Mouse (Mus musculus): ENCODE data around the gene Pttg1ip. TPM values are rescaled to one million over a fixed set of nuclear protein-coding genes. Genes with fewer than 3 reads are reported as not detected.
A peak's percentile ranks its signal among the peaks of the same experiment; 100 is the strongest.

Pttg1ip gene
- polyA plus RNA-seq, 1 experiment = 96.1 TPM

DNA sequence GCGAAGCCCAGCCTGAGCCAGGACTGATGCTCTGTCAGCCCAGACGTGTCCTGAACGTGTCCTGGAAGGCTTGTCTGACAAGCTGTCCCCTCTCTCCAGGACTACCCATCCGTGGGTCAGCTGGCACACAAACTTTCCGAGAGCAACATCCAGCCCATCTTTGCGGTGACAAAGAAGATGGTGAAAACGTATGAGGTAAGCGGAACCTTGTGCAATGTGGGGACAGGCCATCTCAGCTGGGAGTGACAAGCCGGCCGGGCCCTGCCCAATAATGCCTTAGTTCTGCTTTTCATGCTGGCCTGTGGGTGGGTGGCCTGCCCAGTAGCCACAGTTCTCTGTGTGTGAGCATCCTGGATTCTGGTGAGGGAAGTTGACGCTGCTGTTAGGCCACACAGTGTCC lies 30.6 kb upstream of the Pttg1ip start:
- TF ChIP-seq MYOG (IDR thresholded peaks at IDR 0.05; ENCODE audit: control insufficient read depth, extremely low read depth, insufficient read length) (no peak), USF1 (IDR thresholded peaks at IDR 0.05; ENCODE audit: low read depth) (no peak), MYOD1 (IDR thresholded peaks at IDR 0.05; ENCODE audit: control insufficient read depth, insufficient read length, low read depth) (no peak), MAX (IDR thresholded peaks at IDR 0.05) (no peak), CEBPB (IDR thresholded peaks at IDR 0.05; ENCODE audit: low read depth) (no peak), FOSL1 (IDR thresholded peaks at IDR 0.05; ENCODE audit: insufficient read depth, low read length, poor library complexity, severe bottlenecking) (no peak), CTCF (IDR thresholded peaks at IDR 0.05; ENCODE audit: control insufficient read depth, insufficient read depth, insufficient read length) (no peak)
- H3K27me3 ChIP-seq (ENCODE audit: control insufficient read depth, insufficient read depth, insufficient read length) = no peaks in the 10 kb centered on the region

GRCm38 (mm10) chr10:77552162-77552561 lies 29.4 kb upstream of the Pttg1ip start:
- H3ac ChIP-seq (ENCODE audit: control insufficient read depth, insufficient read length, low read depth) = no peak overlapping the region
- no peaks in the 10 kb centered on the region for H3K79me3 ChIP-seq (ENCODE audit: low read depth)
- no peaks in the 10 kb centered on the region for H3K79me2 ChIP-seq (ENCODE audit: control insufficient read depth, insufficient read depth)
- H3K27me3 ChIP-seq (ENCODE audit: control insufficient read depth, insufficient read depth, insufficient read length) = no peaks in the 10 kb centered on the region
- no peaks in the 10 kb centered on the region for H3K36me3 ChIP-seq (ENCODE audit: control insufficient read depth, insufficient read depth)
- TF ChIP-seq USF1 (IDR thresholded peaks at IDR 0.05; ENCODE audit: low read depth) (no peak), CTCF (IDR thresholded peaks at IDR 0.05; ENCODE audit: control insufficient read depth, insufficient read depth, insufficient read length) (no peak), MYOG (IDR thresholded peaks at IDR 0.05; ENCODE audit: control insufficient read depth, extremely low read depth, insufficient read length) (no peak), CEBPB (IDR thresholded peaks at IDR 0.05; ENCODE audit: low read depth) (no peak), MYOD1 (IDR thresholded peaks at IDR 0.05; ENCODE audit: control insufficient read depth, insufficient read length, low read depth) (no peak), FOSL1 (IDR thresholded peaks at IDR 0.05; ENCODE audit: insufficient read depth, low read length, poor library complexity, severe bottlenecking) (no peak), MAX (IDR thresholded peaks at IDR 0.05) (no peak)
- no peak overlapping the region for H3K4me3 ChIP-seq (ENCODE audit: insufficient read depth, poor library complexity, severe bottlenecking)

More for the DNA sequence above, 30.6 kb upstream of the Pttg1ip start:
- H3K79me3 ChIP-seq (ENCODE audit: low read depth) = no peaks in the 10 kb centered on the region
- no peak overlapping the region for H3ac ChIP-seq (ENCODE audit: control insufficient read depth, insufficient read length, low read depth)
- H3K79me2 ChIP-seq (ENCODE audit: control insufficient read depth, insufficient read depth) = no peaks in the 10 kb centered on the region
- H3K4me3 ChIP-seq (ENCODE audit: insufficient read depth, poor library complexity, severe bottlenecking) = no peak overlapping the region
- no peaks in the 10 kb centered on the region for H3K36me3 ChIP-seq (ENCODE audit: control insufficient read depth, insufficient read depth)

DNA sequence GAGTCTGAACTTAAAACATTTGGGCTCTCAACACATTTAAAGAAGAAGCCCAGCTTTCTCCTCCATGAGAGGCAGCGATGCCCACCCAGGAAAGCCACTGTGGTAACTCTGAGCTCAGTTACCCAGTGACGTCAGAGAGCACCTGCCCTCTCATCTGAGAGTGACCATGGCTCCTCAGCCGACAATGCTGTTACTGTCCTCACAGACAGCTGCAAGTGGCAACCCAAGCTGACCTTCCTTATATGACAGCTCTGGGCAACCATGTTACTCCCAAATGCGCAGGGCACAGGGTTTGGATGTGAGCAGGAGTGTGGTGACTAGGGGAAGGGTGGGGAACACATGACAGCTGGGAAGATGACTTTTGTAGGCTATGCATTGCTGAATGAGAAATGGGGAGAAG lies 28.2 kb upstream of the Pttg1ip start:
- no peaks in the 10 kb centered on the region for H3K79me2 ChIP-seq (ENCODE audit: control insufficient read depth, insufficient read depth)
- TF ChIP-seq CTCF (IDR thresholded peaks at IDR 0.05; ENCODE audit: control insufficient read depth, insufficient read depth, insufficient read length) = no peak
- TF ChIP-seq FOSL1 (IDR thresholded peaks at IDR 0.05; ENCODE audit: insufficient read depth, low read length, poor library complexity, severe bottlenecking) = no peak
- no peak for TF ChIP-seq CEBPB (IDR thresholded peaks at IDR 0.05; ENCODE audit: low read depth)
- TF ChIP-seq USF1 (IDR thresholded peaks at IDR 0.05; ENCODE audit: low read depth) = no peak
- no peak for TF ChIP-seq MYOD1 (IDR thresholded peaks at IDR 0.05; ENCODE audit: control insufficient read depth, insufficient read length, low read depth)
- no peak for TF ChIP-seq MYOG (IDR thresholded peaks at IDR 0.05; ENCODE audit: control insufficient read depth, extremely low read depth, insufficient read length)
- TF ChIP-seq MAX (IDR thresholded peaks at IDR 0.05) = no peak
- no peaks in the 10 kb centered on the region for H3K27me3 ChIP-seq (ENCODE audit: control insufficient read depth, insufficient read depth, insufficient read length)
- no peaks in the 10 kb centered on the region for H3K79me3 ChIP-seq (ENCODE audit: low read depth)
- H3K36me3 ChIP-seq (ENCODE audit: control insufficient read depth, insufficient read depth) = no peaks in the 10 kb centered on the region
- no peak overlapping the region for H3K4me3 ChIP-seq (ENCODE audit: insufficient read depth, poor library complexity, severe bottlenecking)
- H3ac ChIP-seq (ENCODE audit: control insufficient read depth, insufficient read length, low read depth) = no peak overlapping the region

DNA sequence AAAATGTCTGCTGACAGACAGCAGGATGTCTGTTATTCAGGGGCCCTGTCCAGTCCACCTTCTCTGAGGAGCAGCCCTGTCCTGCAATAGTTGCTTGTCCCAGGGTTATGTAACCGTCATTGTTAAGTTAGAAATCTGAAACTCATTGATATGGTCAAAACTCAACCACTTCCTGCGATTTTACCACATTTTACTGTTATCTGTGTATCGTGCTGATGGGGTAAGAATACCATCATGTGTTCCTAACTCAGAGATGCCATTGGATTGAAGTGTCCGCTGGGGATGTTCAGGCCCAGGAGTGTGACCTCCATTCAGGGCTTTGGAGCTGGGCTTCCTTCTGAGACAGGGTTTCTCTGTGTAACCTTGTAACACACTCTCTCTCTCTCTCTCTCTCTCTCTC lies 26.6 kb upstream of the Pttg1ip start:
- H3K4me3 ChIP-seq (ENCODE audit: insufficient read depth, poor library complexity, severe bottlenecking) = no peak overlapping the region
- no peaks in the 10 kb centered on the region for H3K79me2 ChIP-seq (ENCODE audit: control insufficient read depth, insufficient read depth)
- H3K79me3 ChIP-seq (ENCODE audit: low read depth) = no peaks in the 10 kb centered on the region
- no peaks in the 10 kb centered on the region for H3K27me3 ChIP-seq (ENCODE audit: control insufficient read depth, insufficient read depth, insufficient read length)
- H3ac ChIP-seq (ENCODE audit: control insufficient read depth, insufficient read length, low read depth) = no peak overlapping the region
- no peaks in the 10 kb centered on the region for H3K36me3 ChIP-seq (ENCODE audit: control insufficient read depth, insufficient read depth)
- TF ChIP-seq MYOG (IDR thresholded peaks at IDR 0.05; ENCODE audit: control insufficient read depth, extremely low read depth, insufficient read length) = no peak
- TF ChIP-seq USF1 (IDR thresholded peaks at IDR 0.05; ENCODE audit: low read depth) = no peak
- TF ChIP-seq FOSL1 (IDR thresholded peaks at IDR 0.05; ENCODE audit: insufficient read depth, low read length, poor library complexity, severe bottlenecking) = no peak
- TF ChIP-seq MAX (IDR thresholded peaks at IDR 0.05) = no peak
- TF ChIP-seq CTCF (IDR thresholded peaks at IDR 0.05; ENCODE audit: control insufficient read depth, insufficient read depth, insufficient read length) = no peak
- TF ChIP-seq MYOD1 (IDR thresholded peaks at IDR 0.05; ENCODE audit: control insufficient read depth, insufficient read length, low read depth) = no peak
- TF ChIP-seq CEBPB (IDR thresholded peaks at IDR 0.05; ENCODE audit: low read depth) = no peak

DNA sequence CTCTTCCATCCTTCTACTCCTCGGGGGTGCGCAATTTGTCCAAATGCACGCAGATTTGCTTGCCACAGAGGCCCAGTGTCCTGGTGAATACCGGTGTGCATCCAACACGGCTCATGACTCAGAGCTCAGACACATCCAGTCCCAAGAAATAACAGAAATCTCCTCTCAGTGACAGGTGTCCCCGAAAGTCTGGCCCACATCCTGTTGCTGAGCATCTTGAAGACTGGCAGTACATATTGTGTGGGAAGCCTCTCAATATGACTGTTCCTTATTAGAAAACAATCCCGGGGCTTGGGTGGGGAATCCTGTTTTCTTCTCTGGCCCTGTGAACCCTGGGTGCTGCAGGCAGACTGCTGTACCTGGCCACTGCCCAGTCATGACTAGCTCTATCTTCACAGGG lies 24.9 kb upstream of the Pttg1ip start:
- no peaks in the 10 kb centered on the region for H3K36me3 ChIP-seq (ENCODE audit: control insufficient read depth, insufficient read depth)
- H3K79me2 ChIP-seq (ENCODE audit: control insufficient read depth, insufficient read depth) = no peaks in the 10 kb centered on the region
- no peaks in the 10 kb centered on the region for H3K79me3 ChIP-seq (ENCODE audit: low read depth)
- no peak overlapping the region for H3K4me3 ChIP-seq (ENCODE audit: insufficient read depth, poor library complexity, severe bottlenecking)
- H3K27me3 ChIP-seq (ENCODE audit: control insufficient read depth, insufficient read depth, insufficient read length) = no peaks in the 10 kb centered on the region
- TF ChIP-seq FOSL1 (IDR thresholded peaks at IDR 0.05; ENCODE audit: insufficient read depth, low read length, poor library complexity, severe bottlenecking) = no peak
- TF ChIP-seq MYOD1 (IDR thresholded peaks at IDR 0.05; ENCODE audit: control insufficient read depth, insufficient read length, low read depth) = peak; percentile 33
- no peak overlapping the region for H3ac ChIP-seq (ENCODE audit: control insufficient read depth, insufficient read length, low read depth)

GRCm38 (mm10) chr10:77557641-77558040 lies 23.9 kb upstream of the Pttg1ip start:
- Histone ChIP-seq H3K79me3 (ENCODE audit: low read depth) (no peaks in the 10 kb centered on the region), H3K27me3 (ENCODE audit: control insufficient read depth, insufficient read depth, insufficient read length) (no peaks in the 10 kb centered on the region), H3ac (ENCODE audit: control insufficient read depth, insufficient read length, low read depth) (no peak overlapping the region), H3K79me2 (ENCODE audit: control insufficient read depth, insufficient read depth) (no peaks in the 10 kb centered on the region), H3K36me3 (ENCODE audit: control insufficient read depth, insufficient read depth) (no peaks in the 10 kb centered on the region), H3K4me3 (ENCODE audit: insufficient read depth, poor library complexity, severe bottlenecking) (no peak overlapping the region)
- TF ChIP-seq FOSL1 (IDR thresholded peaks at IDR 0.05; ENCODE audit: insufficient read depth, low read length, poor library complexity, severe bottlenecking) = no peak
- peak; percentile 9 for TF ChIP-seq CTCF (IDR thresholded peaks at IDR 0.05; ENCODE audit: control insufficient read depth, insufficient read depth, insufficient read length)
- no peak for TF ChIP-seq CEBPB (IDR thresholded peaks at IDR 0.05; ENCODE audit: low read depth)
